Mouse (Mus musculus) megakaryocyte-erythroid progenitor cell, adult 5 weeks (primary cell): Measurements from ENCODE around the gene Vmn1r125. TPM values are rescaled to one million over a fixed set of nuclear protein-coding genes. Genes with fewer than 3 reads are reported as not detected.

Experiments
- polyA plus RNA-seq: library from polyadenylated mRNA; stranded (reverse); fragments of >175 nt; gene quantifications from 2 replicates; pipeline ENCODE4 v1.2.3, GENCODE M21; 2012

The Vmn1r125 gene
- not detected in 2 replicates for polyA plus RNA-seq

DNA sequence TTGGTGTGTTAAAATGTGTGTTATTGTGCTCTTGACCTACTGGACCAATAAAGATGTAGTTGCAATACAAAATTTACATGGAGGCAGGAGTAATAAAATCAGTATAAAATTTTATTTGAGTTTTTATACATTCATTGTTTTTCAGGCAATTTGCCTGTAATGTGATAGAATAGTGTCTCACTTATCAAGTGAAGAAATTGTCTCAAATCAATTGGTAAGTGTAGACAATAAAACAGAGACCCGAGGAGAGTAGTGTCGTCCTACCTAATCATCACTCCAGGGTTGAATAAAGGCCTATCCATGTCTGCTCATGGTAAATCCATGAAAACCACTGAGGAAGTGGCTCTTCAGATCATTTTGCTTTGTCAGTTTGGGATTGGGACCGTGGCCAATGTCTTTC, at the start of gene Vmn1r125:
Gene Vmn1r125, plus strand, starts transcription at position 301 of the 400 bp plus-strand sequence.

GRCm38 (mm10) chr7:21260517-21260916, 11.5 kb upstream of the Vmn1r125 start, which contains the start of gene Vmn1r124:
Gene Vmn1r124 (minus strand): TSS chr7:21260617.

GRCm38 (mm10) chr7:21301367-21301766, 29.4 kb downstream of the Vmn1r125 start, which contains the start of gene Vmn1r126:
Gene Vmn1r126 (minus strand): TSS chr7:21301467.

DNA sequence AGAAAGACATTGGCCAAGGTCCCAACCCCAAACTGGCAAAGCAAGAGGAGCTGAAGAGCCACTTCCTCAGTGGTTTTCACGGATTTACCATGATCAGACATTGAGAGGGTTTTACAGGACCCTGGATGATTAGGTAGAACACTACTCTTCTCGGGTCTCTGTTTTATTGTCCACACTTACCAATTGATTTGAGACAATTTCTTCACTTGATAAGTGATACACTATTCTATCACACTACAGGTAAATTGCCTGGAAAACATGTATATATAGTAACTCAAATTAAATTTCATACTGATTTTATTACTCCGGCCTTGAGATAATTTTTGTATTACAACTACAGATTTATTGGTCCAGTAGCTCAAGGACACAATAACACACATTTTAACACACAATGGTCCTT, 47.8 kb downstream of the Vmn1r125 start, which contains the start of gene Vmn1r127:
Gene Vmn1r127, minus strand, starts transcription at position 101 of the 400 bp plus-strand sequence.

Other genes starting within 250 kb of the Vmn1r125 start
- not detected in 2 replicates for gene Vmn1r120, start 218.4 kb upstream of the Vmn1r125 start, polyA plus RNA-seq
- not detected in 2 replicates for gene Vmn1r121, start 173.7 kb upstream of the Vmn1r125 start, polyA plus RNA-seq
- gene Vmn1r122, start 138.1 kb upstream of the Vmn1r125 start, polyA plus RNA-seq = not detected in 2 replicates
- not detected in 2 replicates for gene Vmn1r123, start 110.0 kb upstream of the Vmn1r125 start, polyA plus RNA-seq
- not detected in 2 replicates for gene Gm5157, start 81.8 kb upstream of the Vmn1r125 start, polyA plus RNA-seq
- not detected in 2 replicates for gene Vmn1r124, start 11.6 kb upstream of the Vmn1r125 start, polyA plus RNA-seq
- gene Vmn1r126, start 29.3 kb downstream of the Vmn1r125 start, polyA plus RNA-seq = not detected in 2 replicates
- not detected in 2 replicates for gene Vmn1r127, start 47.7 kb downstream of the Vmn1r125 start, polyA plus RNA-seq
- gene Vmn1r128, start 77.2 kb downstream of the Vmn1r125 start, polyA plus RNA-seq = not detected in 2 replicates
- gene Vmn1r129, start 89.1 kb downstream of the Vmn1r125 start, polyA plus RNA-seq = not detected in 2 replicates
- not detected in 2 replicates for gene Gm6882, start 160.6 kb downstream of the Vmn1r125 start, polyA plus RNA-seq
- not detected in 2 replicates for gene Vmn1r130, start 239.6 kb downstream of the Vmn1r125 start, polyA plus RNA-seq